Mouse (Mus musculus): ENCODE measurements at regions not wholly inside any gene's neighbourhood (a gene's known extent, or its start where the extent isn't known, plus 50 kb on each side); places are given as distances from the start of the nearest gene placed in this dataset.

DNA sequence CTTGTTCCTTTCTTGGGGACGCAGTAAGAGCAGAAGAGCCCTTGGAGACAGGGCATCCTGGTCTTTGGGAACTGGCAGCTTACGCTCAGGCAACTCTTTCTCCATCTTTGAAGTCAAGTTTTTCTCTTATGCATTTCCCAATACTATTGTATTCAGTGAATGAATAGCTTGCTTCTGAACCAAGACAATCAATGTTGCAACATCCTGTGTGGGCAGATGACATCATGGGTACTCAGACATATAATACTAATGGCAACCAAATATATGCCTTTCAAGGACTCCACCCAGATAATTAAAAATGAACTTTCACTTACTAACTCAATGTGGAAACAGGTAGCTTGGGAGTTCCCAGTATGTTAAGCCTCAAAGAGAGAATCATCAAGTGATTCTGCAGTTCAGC, 104.6 kb downstream of the Ngf start:
- no peaks in the 10 kb centered on the region for H3K9me3 ChIP-seq (replicated peaks)
- DNase-seq (ENCODE audit: low spot score) = no peak
- H3K4me3 ChIP-seq = no peak overlapping the region
- no peaks in the 10 kb centered on the region for H3K4me1 ChIP-seq
- no peak overlapping the region for H3K27ac ChIP-seq
- H3K27me3 ChIP-seq (ENCODE audit: low read depth, poor library complexity, severe bottlenecking) = no peaks in the 10 kb centered on the region
- WGBS = 94% methylated on average over 2 of the region's 2 CpGs
- no peaks in the 10 kb centered on the region for H3K36me3 ChIP-seq

DNA sequence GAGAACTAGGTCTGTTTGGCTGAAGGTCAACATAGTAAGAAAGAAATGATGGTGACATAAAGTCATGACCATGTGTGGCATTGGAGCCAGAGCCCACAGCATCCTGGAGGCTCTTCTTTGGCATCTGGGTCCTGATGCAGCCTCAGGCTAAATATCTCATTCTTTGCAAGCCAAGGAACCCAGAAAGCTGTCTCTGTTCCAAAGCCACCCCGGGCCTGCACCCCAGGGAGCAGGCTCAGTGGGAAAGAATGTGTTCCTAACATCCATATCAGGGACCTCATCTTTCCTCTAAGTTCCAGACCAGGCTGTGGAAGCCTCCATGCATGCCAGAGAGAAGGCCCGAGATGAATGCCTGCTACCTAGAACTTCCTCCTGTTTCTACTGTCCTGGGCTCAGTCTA, 107.2 kb downstream of the Ngf start:
- no peaks in the 10 kb centered on the region for H3K27me3 ChIP-seq (ENCODE audit: low read depth, poor library complexity, severe bottlenecking)
- no peaks in the 10 kb centered on the region for H3K36me3 ChIP-seq
- H3K27ac ChIP-seq = no peak overlapping the region
- peaks cover 11% of the 10 kb centered on the region for H3K4me1 ChIP-seq
- WGBS = 91% methylated on average over 2 of the region's 2 CpGs
- H3K4me3 ChIP-seq = no peak overlapping the region
- no peak for DNase-seq (ENCODE audit: low spot score)
- H3K9me3 ChIP-seq (replicated peaks) = no peaks in the 10 kb centered on the region

DNA sequence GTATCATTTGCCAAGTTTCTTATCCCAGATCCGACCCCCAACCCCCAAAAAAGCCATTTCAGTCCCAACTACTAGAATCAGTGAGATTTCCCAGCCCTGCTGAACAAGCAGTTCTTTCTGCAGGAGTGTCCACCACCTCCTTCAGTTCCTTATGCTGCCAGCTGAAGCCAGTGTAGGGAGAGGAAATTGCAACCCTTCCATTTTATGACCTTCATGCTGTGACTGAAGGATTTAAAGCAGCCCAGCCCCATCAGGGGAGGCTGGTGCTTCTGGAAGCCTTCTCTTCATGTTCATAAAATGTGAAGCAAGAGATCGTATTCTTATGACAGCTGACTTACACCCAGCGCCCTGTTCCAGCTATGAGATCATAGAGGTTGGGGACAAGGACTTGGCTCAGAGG, 112.1 kb downstream of the Ngf start:
- H3K27ac ChIP-seq = peak overlapping the region; percentile 63; the same call in 1 of the 2 replicates
- 62% methylated on average over 3 of the region's 3 CpGs for WGBS
- no peaks in the 10 kb centered on the region for H3K9me3 ChIP-seq (replicated peaks)
- peaks cover 23% of the 10 kb centered on the region for H3K4me1 ChIP-seq
- no peak overlapping the region for H3K4me3 ChIP-seq
- H3K36me3 ChIP-seq = no peaks in the 10 kb centered on the region
- DNase-seq (ENCODE audit: low spot score) = no peak
- no peaks in the 10 kb centered on the region for H3K27me3 ChIP-seq (ENCODE audit: low read depth, poor library complexity, severe bottlenecking)

DNA sequence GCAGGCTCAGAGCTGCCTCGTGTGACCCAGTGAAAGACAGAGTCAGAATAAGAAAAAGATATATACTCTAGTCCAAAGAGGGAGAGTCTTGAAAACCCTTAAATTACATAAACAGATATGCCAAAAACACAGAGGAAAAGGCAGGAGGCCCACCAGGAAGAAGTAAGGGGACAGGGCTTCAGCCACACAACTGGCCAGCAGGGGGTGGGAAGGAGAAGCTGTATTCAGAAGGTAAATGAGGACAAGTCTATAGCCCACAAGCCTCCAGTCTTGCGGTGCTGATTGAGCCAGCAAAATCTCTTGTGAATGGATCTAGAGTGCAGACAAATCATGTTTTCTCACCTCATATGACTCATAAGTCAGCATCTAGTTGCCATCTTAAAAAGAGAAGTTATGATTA, 115.4 kb downstream of the Ngf start:
- DNase-seq (ENCODE audit: low spot score) = no peak
- H3K4me1 ChIP-seq = peaks cover 23% of the 10 kb centered on the region
- no peak overlapping the region for H3K27ac ChIP-seq
- WGBS = 86% methylated on average over 2 of the region's 2 CpGs
- H3K9me3 ChIP-seq (replicated peaks) = no peaks in the 10 kb centered on the region
- H3K4me3 ChIP-seq = no peak overlapping the region
- no peaks in the 10 kb centered on the region for H3K27me3 ChIP-seq (ENCODE audit: low read depth, poor library complexity, severe bottlenecking)
- no peaks in the 10 kb centered on the region for H3K36me3 ChIP-seq

DNA sequence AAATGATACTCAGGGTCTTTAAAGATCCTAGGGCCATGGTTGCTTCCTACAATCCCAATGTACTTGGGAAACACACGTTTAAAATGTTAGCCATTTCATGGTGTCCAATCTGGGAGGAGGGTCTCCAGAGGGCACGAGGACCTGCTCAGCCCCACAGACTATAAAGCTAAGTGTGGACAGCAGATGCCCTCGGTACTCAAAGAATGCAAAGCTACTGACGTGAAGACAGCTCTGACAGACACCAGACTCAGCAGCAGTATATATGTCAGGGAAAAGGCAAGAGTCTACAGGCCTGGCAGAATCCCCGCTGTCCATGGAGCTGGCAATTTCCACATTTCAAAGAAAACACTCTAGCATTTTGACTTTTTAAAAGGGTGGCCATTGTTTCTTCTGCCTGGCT, 116.5 kb downstream of the Ngf start:
- 43% methylated on average over 5 of the region's 5 CpGs for WGBS
- Histone ChIP-seq H3K4me3 (no peak overlapping the region), H3K36me3 (no peaks in the 10 kb centered on the region), H3K27me3 (ENCODE audit: low read depth, poor library complexity, severe bottlenecking) (no peaks in the 10 kb centered on the region), H3K4me1 (peaks cover 19% of the 10 kb centered on the region), H3K27ac (no peak overlapping the region), H3K9me3 (replicated peaks) (no peaks in the 10 kb centered on the region)
- DNase-seq (ENCODE audit: low spot score) = no peak

DNA sequence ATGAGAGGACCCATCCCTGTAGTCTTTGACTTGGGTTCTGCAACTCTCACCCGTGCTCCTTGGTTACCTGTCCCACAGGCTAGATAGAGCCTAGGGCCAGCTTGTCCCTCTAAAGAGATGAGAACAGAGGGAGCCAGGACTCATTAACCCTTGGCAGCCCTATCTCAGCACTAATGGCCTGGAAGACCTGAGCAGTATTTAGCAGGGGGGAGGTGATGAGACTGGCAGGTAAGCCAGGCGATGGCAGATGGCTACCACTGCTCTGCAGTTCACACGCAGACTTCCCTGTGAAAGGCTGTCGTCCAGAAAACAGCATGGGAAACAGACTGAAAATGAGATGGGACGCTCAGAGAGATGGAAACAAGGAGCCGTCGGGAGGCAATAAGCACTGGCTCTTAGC, 122.3 kb downstream of the Ngf start:
- 64% methylated on average over 7 of the region's 7 CpGs for WGBS
- peaks cover 21% of the 10 kb centered on the region for H3K4me1 ChIP-seq
- H3K9me3 ChIP-seq (replicated peaks) = no peaks in the 10 kb centered on the region
- no peaks in the 10 kb centered on the region for H3K27me3 ChIP-seq (ENCODE audit: low read depth, poor library complexity, severe bottlenecking)
- no peak for DNase-seq (ENCODE audit: low spot score)
- 0 out of 2 replicates have a peak overlapping the region, but pooled peaks have one; percentile 22 for H3K27ac ChIP-seq
- no peaks in the 10 kb centered on the region for H3K36me3 ChIP-seq
- no peak overlapping the region for H3K4me3 ChIP-seq

DNA sequence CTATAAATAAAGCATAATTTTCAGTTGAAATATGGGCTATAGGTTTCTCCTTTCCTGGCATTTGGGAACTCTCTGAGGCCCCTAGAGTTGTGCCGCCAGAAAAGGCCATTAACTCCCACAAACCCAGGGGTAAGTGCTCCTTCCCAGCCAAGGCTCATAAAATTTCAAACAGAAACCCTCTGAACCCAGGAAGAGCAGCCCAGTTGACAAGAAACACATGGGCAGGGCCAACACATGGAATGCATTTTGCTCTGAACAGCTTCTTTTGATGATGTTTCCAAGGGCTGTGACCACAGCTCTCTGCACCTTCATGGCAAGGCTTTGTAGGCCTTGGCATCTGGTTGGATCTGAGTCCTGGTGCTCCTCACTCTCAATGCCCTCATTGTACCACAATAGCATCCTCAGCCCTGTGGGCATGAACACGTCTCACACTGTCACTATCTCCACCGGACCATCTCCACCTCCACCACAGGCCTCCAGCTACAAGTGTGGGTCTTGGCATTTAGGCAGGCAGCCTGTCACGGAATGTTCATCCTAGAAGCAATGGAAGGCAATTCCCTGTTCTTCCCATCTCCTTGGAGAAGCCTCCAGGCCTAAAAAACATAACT, 127.3 kb downstream of the Ngf start:
- WGBS = 61% methylated on average over 4 of the region's 4 CpGs
- Histone ChIP-seq H3K9me3 (replicated peaks) (no peaks in the 10 kb centered on the region), H3K4me3 (no peak overlapping the region), H3K36me3 (no peaks in the 10 kb centered on the region), H3K4me1 (peaks cover 31% of the 10 kb centered on the region), H3K27me3 (ENCODE audit: low read depth, poor library complexity, severe bottlenecking) (no peaks in the 10 kb centered on the region), H3K27ac (peak overlapping the region; percentile 80)
- DNase-seq (ENCODE audit: low spot score) = peak; percentile 84

DNA sequence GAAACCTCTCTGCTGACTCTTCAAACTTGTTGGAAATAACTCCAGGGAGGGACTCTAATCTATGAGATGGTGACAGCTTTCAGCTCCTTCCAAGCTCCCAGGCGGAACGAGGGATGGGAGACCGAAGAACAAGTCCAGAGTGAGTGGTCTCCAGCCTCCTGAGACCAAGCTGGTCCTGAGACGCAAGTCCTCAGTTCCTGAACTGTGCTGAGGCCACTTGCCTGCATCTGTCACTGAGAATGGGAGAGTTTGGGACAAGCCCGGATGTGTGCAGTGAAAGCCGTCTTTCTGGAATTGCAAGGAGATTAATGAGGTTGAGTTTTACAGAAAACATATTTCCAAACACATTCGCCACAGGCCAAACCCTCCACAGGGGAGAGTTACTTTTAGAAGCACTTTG, 129.3 kb downstream of the Ngf start:
- no peaks in the 10 kb centered on the region for H3K9me3 ChIP-seq (replicated peaks)
- peak overlapping the region; percentile 50; the same call in 1 of the 2 replicates for H3K27ac ChIP-seq
- no peaks in the 10 kb centered on the region for H3K27me3 ChIP-seq (ENCODE audit: low read depth, poor library complexity, severe bottlenecking)
- H3K4me3 ChIP-seq = no peak overlapping the region
- no peaks in the 10 kb centered on the region for H3K36me3 ChIP-seq
- no peak for DNase-seq (ENCODE audit: low spot score)
- peaks cover 27% of the 10 kb centered on the region for H3K4me1 ChIP-seq
- 82% methylated on average over 7 of the region's 7 CpGs for WGBS

DNA sequence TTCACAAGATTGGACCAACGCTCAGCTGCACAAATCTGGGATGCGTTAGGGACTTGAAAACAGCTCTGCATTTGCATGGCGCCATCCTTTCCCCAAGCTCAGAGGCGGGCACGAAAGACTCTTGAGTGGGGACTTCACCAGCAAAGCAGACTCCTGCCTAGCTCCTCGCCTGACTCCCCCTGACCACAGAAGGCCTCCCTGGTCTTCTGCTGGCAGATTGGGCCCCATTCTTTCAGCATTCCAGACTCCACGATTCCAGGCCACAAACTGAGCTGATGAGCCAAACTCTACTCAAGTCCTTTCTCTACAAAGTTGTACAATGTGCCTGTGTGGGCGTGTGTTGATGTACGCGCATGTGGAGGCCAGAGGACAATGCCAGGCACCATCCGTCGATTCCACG, 131.6 kb upstream of the Tspan2 start:
- no peaks in the 10 kb centered on the region for H3K9me3 ChIP-seq (replicated peaks)
- no peaks in the 10 kb centered on the region for H3K27me3 ChIP-seq (ENCODE audit: low read depth, poor library complexity, severe bottlenecking)
- no peak for DNase-seq (ENCODE audit: low spot score)
- no peak overlapping the region for H3K4me3 ChIP-seq
- peaks cover 19% of the 10 kb centered on the region for H3K4me1 ChIP-seq
- no peaks in the 10 kb centered on the region for H3K36me3 ChIP-seq
- H3K27ac ChIP-seq = peak overlapping the region; percentile 65
- 88% methylated on average over 13 of the region's 13 CpGs for WGBS

DNA sequence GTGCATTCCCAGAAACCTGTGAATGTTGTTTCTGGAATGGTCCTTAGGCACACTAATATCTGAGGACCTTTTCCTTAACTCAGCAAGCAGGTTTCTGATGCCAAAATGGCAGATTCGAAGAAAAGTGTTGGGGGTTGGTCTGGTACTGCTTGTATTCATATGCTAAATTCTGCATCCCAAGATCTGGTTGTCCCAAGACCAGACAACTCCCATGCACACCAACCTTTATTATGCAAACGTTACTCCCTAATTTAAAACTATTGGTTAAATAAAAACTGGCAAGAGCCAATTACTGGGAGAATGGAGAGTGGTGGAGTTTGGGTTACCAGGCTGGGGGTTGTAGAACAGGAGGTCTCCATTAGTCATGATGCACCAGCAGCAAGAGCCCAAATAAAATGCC, 129.0 kb upstream of the Tspan2 start:
- Histone ChIP-seq H3K9me3 (replicated peaks) (no peaks in the 10 kb centered on the region), H3K27me3 (ENCODE audit: low read depth, poor library complexity, severe bottlenecking) (no peaks in the 10 kb centered on the region), H3K4me1 (peaks cover 15% of the 10 kb centered on the region), H3K36me3 (no peaks in the 10 kb centered on the region), H3K4me3 (no peak overlapping the region), H3K27ac (0 out of 2 replicates have a peak overlapping the region, but pooled peaks have one; percentile 17)
- no peak for DNase-seq (ENCODE audit: low spot score)
- 84% methylated on average over 2 of the region's 2 CpGs for WGBS

DNA sequence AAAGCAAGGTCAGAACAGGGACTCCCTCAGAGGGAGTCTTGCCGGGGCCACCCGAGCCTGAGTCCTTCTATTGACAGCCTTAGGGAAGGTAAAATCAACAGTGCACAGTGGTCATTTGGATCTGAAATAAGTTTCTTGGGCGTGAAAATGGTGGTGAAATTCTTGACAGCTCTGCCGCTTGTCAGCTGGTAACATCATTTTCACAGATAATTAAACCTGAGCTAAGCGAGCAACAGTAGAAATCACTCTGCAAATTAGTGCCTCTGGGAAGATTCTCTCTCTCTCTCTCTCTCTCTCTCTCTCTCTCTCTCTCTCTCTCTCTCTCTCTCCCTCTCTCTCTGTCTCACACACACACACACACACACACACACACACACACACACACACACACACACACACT, 123.4 kb upstream of the Tspan2 start:
- no peaks in the 10 kb centered on the region for H3K27me3 ChIP-seq (ENCODE audit: low read depth, poor library complexity, severe bottlenecking)
- no peaks in the 10 kb centered on the region for H3K9me3 ChIP-seq (replicated peaks)
- no peak overlapping the region for H3K27ac ChIP-seq
- H3K4me3 ChIP-seq = no peak overlapping the region
- WGBS = 47% methylated on average over 5 of the region's 5 CpGs
- peaks cover 13% of the 10 kb centered on the region for H3K4me1 ChIP-seq
- no peak for DNase-seq (ENCODE audit: low spot score)
- H3K36me3 ChIP-seq = no peaks in the 10 kb centered on the region

DNA sequence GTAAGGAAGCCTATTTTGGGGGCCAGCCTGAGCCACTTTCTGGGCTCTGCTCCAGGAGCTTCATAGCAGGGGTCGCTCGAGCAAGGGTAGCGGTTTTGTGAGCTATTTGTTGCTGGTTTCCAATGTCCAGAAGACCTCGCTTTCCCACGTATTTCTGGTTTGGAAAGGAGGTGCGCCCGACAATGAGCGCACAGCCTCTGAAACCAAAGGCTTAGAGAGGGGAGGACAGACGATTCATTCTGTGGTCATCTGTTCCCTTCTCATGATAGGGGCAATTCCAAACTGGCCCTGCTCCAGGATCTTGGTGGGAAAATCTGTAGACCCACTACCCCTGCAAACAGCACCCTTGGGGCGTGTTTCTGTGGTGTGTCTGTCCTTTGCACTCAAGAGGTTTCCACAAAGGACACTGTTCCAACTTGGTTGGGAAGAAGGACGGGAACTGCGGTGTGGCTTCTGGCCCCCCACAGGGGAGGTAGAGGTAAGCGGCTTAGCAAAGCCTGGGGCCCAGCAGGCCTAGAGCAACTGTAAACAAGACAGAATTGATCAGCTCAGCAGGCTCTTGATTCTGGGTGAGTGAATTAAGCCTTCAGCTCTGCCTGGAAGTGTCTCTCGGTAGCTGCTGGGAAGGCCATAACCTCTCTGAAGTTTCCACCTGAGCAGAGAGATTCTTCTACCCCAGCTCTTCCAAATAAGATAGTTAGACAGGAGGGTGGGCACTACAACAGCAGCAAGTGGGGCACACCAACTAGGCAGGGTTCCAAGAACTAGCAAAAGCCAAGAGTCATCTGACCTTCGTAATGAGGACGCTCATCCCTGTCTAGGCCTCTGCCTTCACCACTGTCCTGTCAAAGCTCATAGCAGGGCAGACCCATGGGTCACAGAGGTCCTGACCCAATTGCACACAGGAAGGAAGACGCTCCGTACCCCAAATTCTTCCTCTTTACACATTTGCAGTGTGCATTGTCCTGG, 122.6 kb upstream of the Tspan2 start:
- Histone ChIP-seq H3K27me3 (ENCODE audit: low read depth, poor library complexity, severe bottlenecking) (no peaks in the 10 kb centered on the region), H3K36me3 (no peaks in the 10 kb centered on the region), H3K4me3 (no peak overlapping the region), H3K4me1 (peaks cover 7% of the 10 kb centered on the region; the same call in 1 of the 2 replicates), H3K27ac (peak overlapping the region; percentile 42), H3K9me3 (replicated peaks) (no peaks in the 10 kb centered on the region)
- DNase-seq (ENCODE audit: low spot score) = no peak
- 46% methylated on average over 18 of the region's 18 CpGs for WGBS

DNA sequence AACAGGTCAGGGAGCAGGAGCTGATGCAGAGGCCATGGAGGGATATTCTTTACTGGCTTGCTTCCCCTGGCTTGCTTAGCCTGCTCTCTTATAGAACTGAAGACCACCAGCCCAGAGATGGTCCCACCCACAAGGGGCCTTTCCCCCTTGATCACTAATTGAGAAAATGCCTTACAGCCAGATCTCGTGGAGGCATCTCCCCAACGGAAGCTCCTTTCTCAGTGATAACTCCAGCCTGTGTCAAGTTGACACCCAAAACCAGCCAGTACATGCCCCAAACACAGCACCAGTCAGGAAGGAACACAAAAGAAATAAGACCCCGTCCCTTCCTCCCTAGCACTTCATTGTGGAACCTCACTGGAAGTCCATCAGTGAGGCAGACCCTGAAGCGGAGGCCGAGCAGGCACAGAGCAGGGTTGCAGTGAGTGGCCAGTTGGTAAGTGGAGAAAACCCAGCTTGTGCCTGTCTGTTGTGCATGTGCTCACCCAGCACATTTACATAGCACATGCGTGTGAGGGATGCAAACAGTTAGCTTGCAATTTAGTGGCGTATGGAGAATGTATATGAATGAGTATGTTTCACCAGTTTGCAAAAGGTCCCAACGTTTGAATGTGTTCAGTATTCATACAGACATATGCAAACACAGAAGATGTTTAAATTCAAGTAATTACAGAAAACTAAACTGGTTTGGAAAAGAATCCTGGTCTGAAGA, 114.5 kb upstream of the Tspan2 start:
- Histone ChIP-seq H3K4me1 (no peaks in the 10 kb centered on the region), H3K27ac (no peak overlapping the region), H3K9me3 (replicated peaks) (no peaks in the 10 kb centered on the region), H3K36me3 (no peaks in the 10 kb centered on the region), H3K4me3 (no peak overlapping the region), H3K27me3 (ENCODE audit: low read depth, poor library complexity, severe bottlenecking) (no peaks in the 10 kb centered on the region)
- no peak for DNase-seq (ENCODE audit: low spot score)
- WGBS = 69% methylated on average over 8 of the region's 8 CpGs

Measured in limb, embryonic 10.5 days (tissue).